Mouse (Mus musculus) thymus, adult 2 months (tissue): ENCODE measurements around the gene Fndc4. TPM values are rescaled to one million over a fixed set of nuclear protein-coding genes. Genes with fewer than 3 reads are reported as not detected.

Experiments used
- DNase-seq: peaks from one replicate; pipeline ENCODE4 v3.0.0; 2021
- H3K27ac ChIP-seq: fragments of 200-500 bp; 2 replicates; pipeline ENCODE4 v1.5.1; 2012; ENCODE audit warnings: low read length, control low read depth; ENCODE audit not compliant: control insufficient read depth, insufficient read depth
- H3K27me3 ChIP-seq: fragments of 200-500 bp; 2 replicates; pipeline ENCODE4 v1.6.1; 2012; ENCODE audit warnings: mild to moderate bottlenecking, low read length, moderate library complexity, mixed read lengths; ENCODE audit not compliant: control insufficient read depth, insufficient read depth
- H3K36me3 ChIP-seq: fragments of 200-500 bp; 2 replicates; pipeline ENCODE4 v1.6.1; 2012; ENCODE audit warnings: mild to moderate bottlenecking, low read length, moderate library complexity; ENCODE audit not compliant: control insufficient read depth, insufficient read depth
- H3K4me1 ChIP-seq: fragments of 200-500 bp; replicated peaks from 2 replicates; pipeline ENCODE4 v1.6.1; 2012; ENCODE audit warnings: low read length; ENCODE audit not compliant: control insufficient read depth, insufficient read depth
- H3K4me3 ChIP-seq: fragments of 200-500 bp; 2 replicates; pipeline ENCODE4 v1.5.1; 2012; ENCODE audit warnings: mild to moderate bottlenecking, low read length, control low read depth, moderate library complexity; ENCODE audit not compliant: control insufficient read depth, insufficient read depth
- CTCF ChIP-seq: fragments of 200-500 bp; IDR thresholded peaks from 2 replicates; pipeline ENCODE4 v1.5.1; 2012; ENCODE audit warnings: mild to moderate bottlenecking, control low read depth, low read length, moderate library complexity, borderline replicate concordance; ENCODE audit not compliant: control insufficient read depth, poor library complexity, insufficient read depth; ENCODE audit errors: extremely low read depth
- POLR2A ChIP-seq: fragments of 200-500 bp; IDR thresholded peaks from 2 replicates; pipeline ENCODE4 v1.6.1; 2012; ENCODE audit warnings: mild to moderate bottlenecking, low read length, control low read depth, moderate library complexity; ENCODE audit not compliant: control insufficient read depth, poor library complexity, insufficient read depth; ENCODE audit errors: extremely low read depth
- WGBS: fragments of 180-500 bp; shearing (Covaris S2); methylation state at CpG from one replicate; pipeline ENCODE4 v1.1.7; 2018; 5-methylcytosine and 5-hydroxymethylcytosine counted together
- polyA plus RNA-seq: library from polyadenylated mRNA; depleted of rRNA; stranded (reverse); fragments of >200 nt; gene quantifications from 2 replicates; pipeline ENCODE4 v1.2.3, GENCODE M21; 2012; rRNA removed

The Fndc4 gene
- polyA plus RNA-seq, 1 experiment, result 2.4 TPM

DNA sequence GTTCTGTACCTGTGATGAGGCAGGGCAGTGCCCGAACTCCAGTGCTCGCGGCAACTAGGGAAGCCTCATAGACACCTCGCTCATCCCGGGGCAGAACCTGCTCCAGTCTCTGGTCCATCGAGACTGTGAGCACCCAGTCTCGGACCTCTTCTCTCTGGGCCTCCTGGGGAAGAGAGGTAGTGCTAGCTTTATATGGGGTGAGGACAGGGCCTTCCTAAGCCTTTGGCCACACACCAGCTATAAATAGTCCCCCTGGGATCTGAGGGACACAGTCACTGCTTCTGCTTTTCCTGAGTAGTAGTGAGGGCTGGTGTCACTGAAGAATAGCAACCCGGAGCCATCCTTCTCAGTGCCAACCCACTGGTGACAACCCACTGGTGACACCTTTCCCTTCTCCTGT lies 42.1 kb downstream of the Fndc4 start:
- DNase-seq, result no peak
- 89% methylated on average over 8 of the region's 8 CpGs for WGBS
- peaks cover 27% of the 10 kb centered on the region for H3K36me3 ChIP-seq
- 0 out of 2 replicates have a peak, but pooled peaks cover 2% of the 10 kb centered on the region for H3K4me1 ChIP-seq
- TF ChIP-seq POLR2A (no peak), CTCF (no peak)
- H3K4me3 ChIP-seq, result no peak overlapping the region
- H3K27ac ChIP-seq, result no peak overlapping the region
- H3K27me3 ChIP-seq, result no peaks in the 10 kb centered on the region

DNA sequence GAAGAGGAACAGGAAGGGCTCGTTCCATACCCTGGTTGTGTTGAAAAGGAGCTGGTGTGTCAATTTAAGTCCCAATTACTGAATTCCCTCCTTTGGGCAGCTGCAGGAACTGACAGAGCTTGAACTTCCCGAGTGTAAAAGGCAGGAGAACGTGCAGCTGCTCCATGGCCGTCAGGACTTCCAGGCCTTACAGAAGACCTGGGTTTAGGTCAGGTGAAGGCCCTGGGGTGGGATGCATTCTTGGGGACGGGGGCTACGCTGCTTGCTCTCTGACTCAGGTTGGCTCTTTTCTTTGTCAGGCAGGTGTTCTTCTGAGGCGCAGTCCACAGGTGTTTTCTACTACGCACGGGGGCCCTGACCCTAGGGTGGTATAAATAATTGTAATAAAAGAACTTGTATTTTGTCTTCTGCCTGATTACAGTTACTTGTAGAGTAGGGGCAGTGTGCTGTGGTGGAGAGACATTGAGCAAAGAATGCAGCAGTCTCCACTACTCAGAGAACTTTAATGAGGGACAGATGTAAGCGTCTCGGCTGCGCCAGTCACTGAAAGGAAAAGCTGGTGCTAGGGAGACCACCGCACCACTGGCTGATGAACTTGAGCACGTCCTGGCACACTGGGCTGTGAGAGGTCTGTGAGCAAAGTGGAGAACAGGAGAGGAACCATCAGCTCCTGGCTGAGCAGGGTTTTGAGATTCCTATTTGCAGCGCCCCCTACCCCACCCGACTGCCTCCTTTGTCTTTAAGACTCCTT lies 42.9 kb downstream of the Fndc4 start:
- Histone ChIP-seq H3K4me1 (0 out of 2 replicates have a peak, but pooled peaks cover 2% of the 10 kb centered on the region), H3K27ac (no peak overlapping the region), H3K27me3 (no peaks in the 10 kb centered on the region), H3K4me3 (no peak overlapping the region), H3K36me3 (peaks cover 35% of the 10 kb centered on the region)
- DNase-seq, result no peak
- WGBS, result 93% methylated on average over 16 of the region's 16 CpGs
- no peak for TF ChIP-seq POLR2A
- TF ChIP-seq CTCF, result no peak

DNA sequence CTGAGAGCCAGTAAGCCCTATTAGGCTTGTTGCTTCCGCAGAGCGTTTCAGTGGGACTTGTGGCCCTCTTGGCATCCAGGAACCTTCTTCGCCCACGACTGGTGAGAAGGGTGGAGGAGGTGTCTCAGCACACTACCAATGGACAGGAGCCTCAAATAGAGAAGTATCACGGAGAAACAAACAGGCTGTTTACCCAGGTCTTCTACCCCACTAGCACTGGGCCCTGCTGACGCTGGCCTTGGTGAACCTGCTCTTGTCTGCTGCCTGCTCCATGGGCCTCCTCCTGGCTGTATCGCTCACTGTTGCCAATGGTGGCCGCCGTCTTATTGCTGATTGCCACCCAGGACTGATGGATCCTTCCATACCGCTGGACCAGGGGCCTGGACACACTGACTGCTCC lies 43.7 kb downstream of the Fndc4 start:
- DNase-seq, result no peak
- Histone ChIP-seq H3K27me3 (no peaks in the 10 kb centered on the region), H3K4me3 (peak overlapping the region; percentile 52), H3K27ac (no peak overlapping the region), H3K4me1 (0 out of 2 replicates have a peak, but pooled peaks cover 2% of the 10 kb centered on the region), H3K36me3 (peaks cover 43% of the 10 kb centered on the region)
- WGBS, result 89% methylated on average over 10 of the region's 10 CpGs
- no peak for TF ChIP-seq POLR2A

DNA sequence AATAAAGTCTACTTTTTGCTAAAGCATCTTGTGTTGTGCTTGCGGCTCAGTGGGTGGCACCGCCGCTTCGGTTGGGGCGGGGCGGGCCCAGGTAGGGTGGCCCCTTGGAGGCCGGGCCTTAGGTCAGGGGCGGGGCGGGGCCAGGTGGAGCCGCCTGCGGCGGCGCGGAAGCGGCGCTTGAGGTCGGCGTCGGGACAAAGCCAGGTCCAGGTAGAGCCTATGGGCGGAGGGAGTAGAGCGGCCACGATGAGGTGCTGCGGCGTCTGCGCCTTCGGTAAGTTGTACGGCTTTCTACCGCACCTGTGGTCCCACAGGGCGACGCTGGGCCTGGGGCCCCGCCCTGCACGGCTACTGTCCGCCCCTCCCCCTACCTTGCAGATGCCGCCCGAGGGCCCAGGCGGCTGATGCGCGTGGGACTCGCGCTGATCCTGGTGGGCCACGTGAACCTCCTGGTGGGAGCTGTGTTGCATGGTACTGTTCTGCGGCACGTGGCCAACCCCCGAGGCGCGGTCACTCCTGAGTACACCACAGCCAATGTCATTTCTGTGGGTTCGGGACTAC lies 44.3 kb downstream of the Fndc4 start, which contains the start of gene Krtcap3:
Gene Krtcap3, plus strand, starts transcription at position 151 of the 561 bp plus-strand sequence.
- no peaks in the 10 kb centered on the region for H3K27me3 ChIP-seq
- H3K4me1 ChIP-seq, result 0 out of 2 replicates have a peak, but pooled peaks cover 2% of the 10 kb centered on the region
- WGBS, result 74% methylated on average over 47 of the region's 47 CpGs
- H3K4me3 ChIP-seq, result peak within 1 kb of the TSS; percentile 52
- TF ChIP-seq POLR2A (no peak), CTCF (no peak)
- peaks cover 49% of the 10 kb centered on the region for H3K36me3 ChIP-seq
- peak; percentile 8 for DNase-seq
- no peak within 1 kb of the TSS for H3K27ac ChIP-seq

DNA sequence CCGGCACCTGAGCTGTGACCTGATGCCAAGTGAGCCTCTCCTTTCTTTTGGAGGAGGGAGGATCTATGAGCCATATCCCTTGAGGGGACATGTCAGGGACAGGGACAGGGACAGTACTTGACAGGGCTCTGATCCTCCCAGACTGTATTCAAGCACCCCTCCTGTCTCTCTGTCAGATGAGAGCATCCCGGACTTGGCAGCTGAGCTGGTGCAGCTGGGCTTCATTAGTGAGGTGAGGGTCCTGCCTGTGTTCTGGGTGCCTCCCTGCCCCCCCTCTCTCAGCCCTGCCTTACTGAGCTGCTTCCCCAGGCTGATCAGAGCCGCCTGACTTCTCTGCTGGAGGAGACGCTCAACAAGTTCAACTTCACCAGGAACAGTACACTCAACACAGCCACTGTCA lies 45.2 kb downstream of the Fndc4 start:
- H3K36me3 ChIP-seq, result peaks cover 58% of the 10 kb centered on the region
- WGBS, result 95% methylated on average over 4 of the region's 4 CpGs
- TF ChIP-seq POLR2A (no peak), CTCF (no peak)
- no peaks in the 10 kb centered on the region for H3K27me3 ChIP-seq
- H3K4me3 ChIP-seq, result no peak overlapping the region
- no peak overlapping the region for H3K27ac ChIP-seq
- H3K4me1 ChIP-seq, result 0 out of 2 replicates have a peak, but pooled peaks cover 2% of the 10 kb centered on the region
- no peak for DNase-seq

Other genes starting within 250 kb of the Fndc4 start
- gene Atraid, start 247.8 kb downstream of the Fndc4 start, polyA plus RNA-seq, result 52.0 and 67.0 TPM in 2 replicates
- 35.1 and 37.3 TPM in 2 replicates for gene Slc5a6, start 247.2 kb downstream of the Fndc4 start, polyA plus RNA-seq
- gene Cad, start 241.3 kb downstream of the Fndc4 start, polyA plus RNA-seq, result 59.8 and 80.9 TPM in 2 replicates
- not detected in 2 replicates for gene Dnajc5g, start 189.8 kb downstream of the Fndc4 start, polyA plus RNA-seq
- gene Slc30a3, start 187.8 kb downstream of the Fndc4 start, polyA plus RNA-seq, result 0.48 and 0.77 TPM in 2 replicates
- 0.92 and 9.3 TPM in 2 replicates for gene Trim54, start 179.4 kb downstream of the Fndc4 start, polyA plus RNA-seq
- not detected in 2 replicates for gene Ucn, start 157.3 kb downstream of the Fndc4 start, polyA plus RNA-seq
- 43.8 and 55.8 TPM in 2 replicates for gene Mpv17, start 141.8 kb downstream of the Fndc4 start, polyA plus RNA-seq
- 3.5 and 4.7 TPM in 2 replicates for gene Gm29609, start 116.2 kb downstream of the Fndc4 start, polyA plus RNA-seq
- gene Gtf3c2, start 115.9 kb downstream of the Fndc4 start, polyA plus RNA-seq, result 112 and 113 TPM in 2 replicates
- 127 and 134 TPM in 2 replicates for gene Snx17, start 102.9 kb downstream of the Fndc4 start, polyA plus RNA-seq
- 74.5 and 88.0 TPM in 2 replicates for gene Eif2b4, start 102.7 kb downstream of the Fndc4 start, polyA plus RNA-seq
- 88.5 and 90.3 TPM in 2 replicates for gene Zfp513, start 93.8 kb downstream of the Fndc4 start, polyA plus RNA-seq
- gene Ppm1g, start 75.4 kb downstream of the Fndc4 start, polyA plus RNA-seq, result 122 and 168 TPM in 2 replicates
- gene Nrbp1, start 55.2 kb downstream of the Fndc4 start, polyA plus RNA-seq, result 261 and 301 TPM in 2 replicates
- 0.29 and 0.69 TPM in 2 replicates for gene Gm9970, start 54.8 kb downstream of the Fndc4 start, polyA plus RNA-seq
- gene Krtcap3, start 44.4 kb downstream of the Fndc4 start, polyA plus RNA-seq, result 48.1 and 56.2 TPM in 2 replicates
- 19.1 and 21.6 TPM in 2 replicates for gene Ift172, start 5.0 kb downstream of the Fndc4 start, polyA plus RNA-seq
- 0.05 and 0.64 TPM in 2 replicates for gene Gckr, start 1.4 kb upstream of the Fndc4 start, polyA plus RNA-seq
- gene Zfp512, start 156.4 kb upstream of the Fndc4 start, polyA plus RNA-seq, result 25.3 and 27.1 TPM in 2 replicates
- 0.04 and 0.05 TPM in 2 replicates for gene 4930548H24Rik, start 189.7 kb upstream of the Fndc4 start, polyA plus RNA-seq
- gene Gpn1, start 198.7 kb upstream of the Fndc4 start, polyA plus RNA-seq, result 15.4 and 19.3 TPM in 2 replicates
- 23.3 and 25.1 TPM in 2 replicates for gene Slc4a1ap, start 230.9 kb upstream of the Fndc4 start, polyA plus RNA-seq
- 13.3 and 16.7 TPM in 2 replicates for gene Supt7l, start 231.7 kb upstream of the Fndc4 start, polyA plus RNA-seq